Mouse (Mus musculus) intestine, embryonic 15.5 days (tissue): ENCODE data around the gene Defb30. TPM values are rescaled to one million over a fixed set of nuclear protein-coding genes. Genes with fewer than 3 reads are reported as not detected.

Experiments
- ATAC-seq: fragments of 200-750 bp; cut with Nextera tagmentation; 2 replicates; pipeline ENCODE4 v1.8.0; 2017; ENCODE audit warnings: moderate TSS enrichment, moderate library complexity
- H3K27ac ChIP-seq: fragments of 300-500 bp; sonication (generic); 2 replicates; pipeline ENCODE4 v1.5.1; 2015; ENCODE audit warnings: mild to moderate bottlenecking, inconsistent platforms
- H3K27me3 ChIP-seq: fragments of 300-500 bp; sonication (generic); replicated peaks from 2 replicates; pipeline ENCODE4 v1.6.1; 2015; ENCODE audit warnings: inconsistent platforms
- H3K36me3 ChIP-seq: fragments of 300-500 bp; sonication (generic); 2 replicates; pipeline ENCODE4 v1.6.1; 2015; ENCODE audit warnings: inconsistent platforms
- H3K4me1 ChIP-seq: fragments of 300-500 bp; sonication (generic); replicated peaks from 2 replicates; pipeline ENCODE4 v1.6.1; 2015; ENCODE audit warnings: inconsistent platforms
- H3K4me2 ChIP-seq: fragments of 300-500 bp; sonication (generic); replicated peaks from 2 replicates; pipeline ENCODE4 v1.6.1; 2015; ENCODE audit warnings: mild to moderate bottlenecking, inconsistent platforms
- H3K4me3 ChIP-seq: fragments of 300-500 bp; sonication (generic); replicated peaks from 2 replicates; pipeline ENCODE4 v1.5.1; 2015; ENCODE audit warnings: inconsistent platforms
- H3K9ac ChIP-seq: fragments of 300-500 bp; sonication (generic); 2 replicates; pipeline ENCODE4 v1.6.1; 2015; ENCODE audit warnings: inconsistent platforms
- H3K9me3 ChIP-seq: fragments of 300-500 bp; sonication (generic); 2 replicates; pipeline ENCODE4 v1.6.1; 2016; ENCODE audit warnings: inconsistent platforms
- WGBS: fragments of 180-500 bp; shearing (Covaris S2); methylation state at CpG from one replicate; pipeline ENCODE4 v1.1.7; 2015; 5-methylcytosine and 5-hydroxymethylcytosine counted together
- polyA plus RNA-seq: library from polyadenylated mRNA; unstranded; fragments of >200 nt; fragmentation: Nextera tagmentation; extraction: Ambion mirVana; gene quantifications from 2 replicates; pipeline ENCODE4 v1.2.1, GENCODE M21; 2015

Defb30 gene
- polyA plus RNA-seq: not detected in 2 replicates

DNA sequence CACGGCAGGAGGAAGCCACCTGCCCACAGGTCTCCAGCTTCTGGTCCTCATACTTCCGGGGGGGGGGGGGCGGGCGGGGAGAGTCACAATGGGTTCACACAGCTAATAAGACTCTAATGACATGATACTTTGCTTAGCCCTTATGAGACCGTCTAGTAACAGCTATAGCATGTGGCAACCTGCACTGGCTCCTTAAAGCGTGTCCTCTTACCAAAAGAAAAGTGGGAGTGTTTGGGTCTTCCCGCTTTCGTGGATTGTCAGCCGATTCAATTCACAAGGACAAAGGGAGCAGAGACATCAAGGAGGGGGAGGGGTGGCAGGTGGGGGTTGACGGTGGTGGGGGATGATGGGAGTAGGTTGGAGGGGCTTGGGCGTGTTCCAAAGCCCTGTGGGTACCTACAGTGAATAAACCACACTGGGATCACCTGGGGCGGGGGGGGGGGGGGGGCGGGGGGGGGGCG, at the start of gene Defb30:
Gene Defb30, minus strand, starts transcription at position 51 of the 461 bp plus-strand sequence.
- Histone ChIP-seq H3K9me3 (no peaks in the 10 kb centered on the region), H3K4me3 (no peak within 1 kb of the TSS), H3K36me3 (no peaks in the 10 kb centered on the region), H3K4me1 (no peaks in the 10 kb centered on the region), H3K4me2 (no peak within 1 kb of the TSS), H3K27ac (no peak within 1 kb of the TSS), H3K9ac (no peak within 1 kb of the TSS), H3K27me3 (no peaks in the 10 kb centered on the region)
- 72% methylated on average over 14 of the region's 14 CpGs for WGBS
- no peak for ATAC-seq

DNA sequence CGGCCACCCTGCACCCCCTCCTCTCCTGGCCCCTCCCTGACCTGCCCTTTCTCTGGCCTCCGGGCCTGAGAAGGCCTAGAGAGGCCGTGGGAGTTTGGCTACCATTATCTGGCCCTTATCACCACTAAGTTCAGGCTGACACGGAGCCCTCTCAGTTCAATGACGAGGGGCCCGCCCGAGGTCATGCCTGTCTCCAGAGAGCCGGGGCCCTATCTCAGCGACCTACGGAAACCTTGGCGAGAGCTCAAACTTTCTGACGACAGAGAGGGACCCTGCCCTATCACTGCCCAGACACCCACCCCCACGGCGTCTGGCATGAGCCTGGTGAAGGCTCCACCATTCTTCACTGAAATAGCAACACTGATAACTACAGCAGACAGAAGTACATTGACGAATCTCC, 17.9 kb upstream of the Defb30 start:
- no peak overlapping the region for H3K9ac ChIP-seq
- H3K4me1 ChIP-seq: 0 out of 2 replicates have a peak, but pooled peaks cover 3% of the 10 kb centered on the region
- no peaks in the 10 kb centered on the region for H3K36me3 ChIP-seq
- H3K4me2 ChIP-seq: peak overlapping the region; percentile 11; the same call in 1 of the 2 replicates
- H3K27ac ChIP-seq: no peak overlapping the region
- 30% methylated on average over 15 of the region's 15 CpGs for WGBS
- ATAC-seq: peak; percentile 57
- H3K9me3 ChIP-seq: no peaks in the 10 kb centered on the region
- peaks cover 4% of the 10 kb centered on the region; the same call in 1 of the 2 replicates for H3K27me3 ChIP-seq
- no peak overlapping the region for H3K4me3 ChIP-seq

DNA sequence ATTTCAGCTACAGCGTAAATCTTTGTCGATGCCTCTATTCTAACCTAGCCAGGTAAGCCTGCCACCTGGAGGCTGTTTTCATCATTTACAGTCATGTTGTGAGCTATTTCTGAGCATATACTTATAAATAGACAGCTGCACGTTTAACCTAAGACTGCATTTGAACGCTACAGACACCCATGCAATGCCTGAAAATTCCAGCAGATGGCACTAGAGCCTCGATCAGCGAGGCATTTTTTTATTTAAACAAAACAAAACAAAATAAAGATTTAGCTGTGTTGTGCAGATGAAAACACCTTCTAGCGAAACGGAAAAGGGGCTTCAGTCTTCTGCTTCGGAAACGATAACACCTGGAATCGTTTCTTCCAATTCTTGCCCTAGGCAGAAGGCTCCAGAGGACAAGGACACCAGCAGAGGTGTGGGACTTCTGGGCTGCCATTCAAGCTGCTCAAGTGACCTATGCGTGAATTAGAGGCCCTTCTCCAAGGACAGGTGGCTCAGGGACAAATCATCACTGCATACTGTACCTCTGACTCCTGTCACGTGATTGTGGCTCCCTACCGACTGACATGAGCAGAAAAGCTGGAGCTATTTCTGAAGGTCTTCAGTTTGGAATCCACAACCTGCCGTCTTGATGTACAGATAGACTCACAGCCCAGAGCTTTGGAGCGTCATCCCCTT, 17.0 kb upstream of the Defb30 start:
- H3K27me3 ChIP-seq: peaks cover 4% of the 10 kb centered on the region; the same call in 1 of the 2 replicates
- H3K9me3 ChIP-seq: no peaks in the 10 kb centered on the region
- H3K27ac ChIP-seq: no peak overlapping the region
- WGBS: 30% methylated on average over 16 of the region's 16 CpGs
- no peak overlapping the region; the same call in 1 of the 2 replicates for H3K4me2 ChIP-seq
- no peaks in the 10 kb centered on the region for H3K36me3 ChIP-seq
- no peak overlapping the region for H3K9ac ChIP-seq
- no peak overlapping the region for H3K4me3 ChIP-seq
- H3K4me1 ChIP-seq: 0 out of 2 replicates have a peak, but pooled peaks cover 3% of the 10 kb centered on the region
- ATAC-seq: peak; percentile 54; the same call in 1 of the 2 replicates

DNA sequence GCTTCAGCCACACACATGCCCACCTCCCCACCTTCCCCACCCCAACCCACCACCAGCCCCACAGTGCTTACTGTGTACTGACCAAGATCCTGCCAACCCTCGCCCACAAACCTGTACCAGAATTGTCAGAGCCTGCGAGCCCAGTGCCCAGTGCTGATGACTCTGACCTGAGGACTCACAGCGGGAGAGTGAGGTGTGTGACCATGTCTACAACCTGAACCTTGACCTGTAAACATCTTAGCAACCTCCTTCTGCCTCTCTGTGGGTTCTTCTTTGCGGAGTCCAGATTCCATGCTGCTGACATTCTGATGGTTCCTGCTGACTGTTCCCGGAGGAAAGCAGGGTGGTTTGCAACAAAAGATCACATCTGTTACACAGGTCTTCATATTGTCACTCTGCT, 15.6 kb upstream of the Defb30 start:
- Histone ChIP-seq H3K4me1 (0 out of 2 replicates have a peak, but pooled peaks cover 3% of the 10 kb centered on the region), H3K36me3 (no peaks in the 10 kb centered on the region), H3K9me3 (no peaks in the 10 kb centered on the region), H3K4me2 (no peak overlapping the region), H3K27ac (no peak overlapping the region), H3K9ac (no peak overlapping the region), H3K27me3 (peaks cover 6% of the 10 kb centered on the region; the same call in 1 of the 2 replicates), H3K4me3 (no peak overlapping the region)
- ATAC-seq: no peak
- 74% methylated on average over 5 of the region's 5 CpGs for WGBS

DNA sequence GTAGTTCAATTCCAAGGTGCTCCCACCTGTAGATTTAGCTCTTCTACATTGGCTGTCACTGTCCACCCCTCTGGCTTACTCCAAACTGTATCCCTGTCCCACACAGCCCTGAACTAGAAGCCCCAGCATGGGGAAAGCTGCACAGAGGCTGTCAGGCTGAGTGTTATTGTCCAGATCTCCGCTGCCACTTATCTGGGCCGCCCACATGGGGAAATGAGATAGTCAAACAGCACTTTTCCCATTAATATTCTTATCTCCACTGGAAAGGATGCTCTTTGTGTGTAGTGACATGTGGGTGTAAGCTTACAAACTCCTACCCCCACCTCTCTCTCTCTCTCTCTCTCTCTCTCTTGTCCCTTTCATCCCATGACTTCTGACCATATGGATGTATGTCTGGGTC, 12.4 kb upstream of the Defb30 start:
- Histone ChIP-seq H3K27ac (no peak overlapping the region), H3K9me3 (no peaks in the 10 kb centered on the region), H3K4me3 (no peak overlapping the region), H3K4me1 (0 out of 2 replicates have a peak, but pooled peaks cover 3% of the 10 kb centered on the region), H3K27me3 (peaks cover 2% of the 10 kb centered on the region; the same call in 1 of the 2 replicates), H3K4me2 (no peak overlapping the region), H3K36me3 (no peaks in the 10 kb centered on the region), H3K9ac (no peak overlapping the region)
- 57% methylated on average over 2 of the region's 2 CpGs for WGBS
- 0 out of 2 replicates have a peak, but pooled peaks have one; percentile 25 for ATAC-seq

DNA sequence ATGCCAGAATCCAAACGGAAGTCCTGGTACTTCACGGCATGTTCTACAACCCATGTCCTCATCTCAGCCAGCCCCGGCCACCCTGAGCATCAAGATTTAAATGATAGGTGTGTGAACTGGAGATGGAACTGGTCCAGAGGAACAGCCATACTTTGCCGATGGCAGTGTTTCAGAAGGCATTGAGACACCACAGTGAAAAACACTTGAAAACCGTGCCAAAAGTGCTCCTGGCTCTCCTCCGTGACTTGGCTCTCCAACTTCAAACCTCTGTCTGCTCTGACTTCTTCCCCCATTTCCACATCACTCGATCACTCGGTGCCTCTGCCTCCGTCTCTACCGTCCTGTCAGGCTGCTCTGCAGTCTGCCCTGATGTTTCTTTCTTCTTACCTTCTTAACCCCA, 10.6 kb upstream of the Defb30 start:
- no peak for ATAC-seq
- H3K4me3 ChIP-seq: no peak overlapping the region
- H3K4me1 ChIP-seq: no peaks in the 10 kb centered on the region
- no peak overlapping the region for H3K4me2 ChIP-seq
- H3K27ac ChIP-seq: no peak overlapping the region
- WGBS: 72% methylated on average over 10 of the region's 10 CpGs
- no peaks in the 10 kb centered on the region for H3K36me3 ChIP-seq
- peaks cover 2% of the 10 kb centered on the region; the same call in 1 of the 2 replicates for H3K27me3 ChIP-seq
- H3K9ac ChIP-seq: no peak overlapping the region
- H3K9me3 ChIP-seq: no peaks in the 10 kb centered on the region

DNA sequence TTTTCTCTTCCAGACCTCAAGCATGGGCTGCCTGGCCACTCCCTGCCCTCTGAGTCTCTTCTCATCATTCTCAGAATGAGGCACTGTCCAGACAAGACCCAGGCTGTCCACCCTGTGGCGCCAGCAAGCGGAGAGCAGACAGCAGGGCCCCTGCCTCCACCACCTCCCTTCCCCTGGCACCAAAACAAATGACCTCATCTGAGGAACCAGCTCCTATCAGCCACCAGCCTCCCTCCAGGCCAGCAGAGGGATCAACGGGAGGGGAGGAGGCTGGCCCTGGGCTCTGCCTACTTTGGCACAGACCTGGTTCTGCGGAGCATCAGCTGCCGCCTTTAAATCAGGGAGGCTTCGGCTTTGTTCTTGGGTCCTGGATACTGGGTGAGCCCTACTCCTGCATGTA, 5.0 kb upstream of the Defb30 start:
- H3K36me3 ChIP-seq: no peaks in the 10 kb centered on the region
- no peak overlapping the region for H3K4me3 ChIP-seq
- H3K9me3 ChIP-seq: no peaks in the 10 kb centered on the region
- no peaks in the 10 kb centered on the region for H3K4me1 ChIP-seq
- peak; percentile 65 for ATAC-seq
- no peak overlapping the region for H3K4me2 ChIP-seq
- no peak overlapping the region for H3K9ac ChIP-seq
- no peaks in the 10 kb centered on the region for H3K27me3 ChIP-seq
- 29% methylated on average over 6 of the region's 6 CpGs for WGBS
- H3K27ac ChIP-seq: no peak overlapping the region

DNA sequence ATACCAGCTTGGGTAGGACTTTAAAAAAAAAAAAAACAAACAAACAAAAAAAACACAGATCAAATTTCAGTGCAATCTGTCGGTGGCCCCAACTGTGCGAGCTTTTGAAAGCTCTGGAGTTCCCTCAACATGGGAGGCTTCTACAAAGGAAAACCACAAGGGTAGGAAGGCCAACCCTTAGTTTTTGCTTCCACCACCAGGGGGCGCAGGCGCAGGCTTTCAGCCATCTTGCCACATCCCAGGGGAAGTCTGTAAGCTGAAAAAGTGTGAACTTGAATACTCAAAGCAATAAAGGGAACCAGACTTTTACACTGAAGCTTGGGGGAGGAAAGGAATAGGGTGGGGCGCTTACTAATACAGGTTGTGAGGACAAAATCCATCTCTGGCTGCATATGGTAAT, 1.0 kb upstream of the Defb30 start:
- Histone ChIP-seq H3K9ac (no peak overlapping the region), H3K27ac (no peak overlapping the region), H3K4me2 (no peak overlapping the region), H3K36me3 (no peaks in the 10 kb centered on the region), H3K4me3 (no peak overlapping the region), H3K9me3 (no peaks in the 10 kb centered on the region), H3K4me1 (no peaks in the 10 kb centered on the region), H3K27me3 (no peaks in the 10 kb centered on the region)
- WGBS: 35% methylated on average over 5 of the region's 5 CpGs
- ATAC-seq: no peak

DNA sequence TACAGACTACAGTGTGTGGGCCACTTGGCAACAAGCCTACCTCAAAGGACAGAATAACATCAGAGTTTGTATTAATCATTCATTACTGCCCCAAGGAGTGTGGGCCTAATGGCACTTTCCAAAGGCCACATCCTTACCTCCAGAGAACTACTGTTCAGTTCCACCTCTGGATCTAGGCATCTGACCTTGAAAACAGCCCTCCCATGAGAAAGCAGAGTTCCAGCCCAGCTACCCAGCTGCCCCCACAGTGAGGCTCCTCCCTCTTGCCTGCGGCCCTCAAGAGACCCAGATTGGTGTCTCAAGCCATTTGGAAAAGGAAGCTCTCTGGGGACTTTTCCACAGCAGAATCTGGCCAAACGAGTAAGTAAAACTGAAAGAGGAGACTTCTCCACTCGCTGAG, 3.1 kb downstream of the Defb30 start, which contains the start of gene Defb42:
Gene Defb42, plus strand, starts transcription at position 301 of the 400 bp plus-strand sequence.
- no peaks in the 10 kb centered on the region for H3K36me3 ChIP-seq
- H3K9me3 ChIP-seq: no peaks in the 10 kb centered on the region
- 71% methylated on average over 3 of the region's 3 CpGs for WGBS
- no peak within 1 kb of the TSS for H3K27ac ChIP-seq
- H3K4me2 ChIP-seq: no peak within 1 kb of the TSS
- no peaks in the 10 kb centered on the region for H3K27me3 ChIP-seq
- H3K4me1 ChIP-seq: no peaks in the 10 kb centered on the region
- no peak for ATAC-seq
- H3K9ac ChIP-seq: no peak within 1 kb of the TSS
- H3K4me3 ChIP-seq: no peak within 1 kb of the TSS

DNA sequence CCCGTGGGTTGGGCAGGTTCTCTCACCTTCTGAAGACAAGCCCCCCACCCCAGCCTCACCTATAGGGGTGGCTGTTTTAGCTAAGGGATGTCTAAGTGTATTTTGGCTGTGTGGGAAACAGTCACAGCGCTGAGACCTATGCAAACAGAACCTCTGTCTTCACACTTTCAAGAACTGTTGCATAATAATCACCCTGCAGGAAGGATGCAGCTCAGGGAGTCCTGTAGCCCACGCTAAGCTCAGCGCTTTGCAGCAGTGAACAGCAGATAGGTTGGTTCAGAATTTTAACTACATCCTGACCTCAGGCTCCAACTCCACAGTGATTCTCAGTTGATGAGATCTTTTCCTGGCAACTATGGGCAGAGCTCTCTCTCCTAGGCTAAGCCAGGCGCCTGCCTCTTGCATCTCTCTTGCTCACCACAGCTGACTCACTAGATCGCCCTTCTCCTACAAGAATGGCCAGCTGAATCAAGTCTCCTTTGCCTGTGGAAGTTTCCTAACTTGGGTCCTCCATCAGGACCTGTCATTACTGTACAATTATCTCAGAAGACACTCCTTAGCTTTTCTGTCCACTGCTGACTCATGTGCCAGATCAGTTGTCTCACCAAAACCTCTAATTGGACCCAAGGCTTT, 29.1 kb downstream of the Defb30 start:
- Histone ChIP-seq H3K4me1 (no peaks in the 10 kb centered on the region), H3K4me2 (no peak overlapping the region), H3K4me3 (no peak overlapping the region), H3K36me3 (no peaks in the 10 kb centered on the region), H3K9me3 (no peaks in the 10 kb centered on the region), H3K9ac (no peak overlapping the region), H3K27me3 (no peaks in the 10 kb centered on the region), H3K27ac (no peak overlapping the region)
- ATAC-seq: no peak
- 51% methylated on average over 6 of the region's 6 CpGs for WGBS

DNA sequence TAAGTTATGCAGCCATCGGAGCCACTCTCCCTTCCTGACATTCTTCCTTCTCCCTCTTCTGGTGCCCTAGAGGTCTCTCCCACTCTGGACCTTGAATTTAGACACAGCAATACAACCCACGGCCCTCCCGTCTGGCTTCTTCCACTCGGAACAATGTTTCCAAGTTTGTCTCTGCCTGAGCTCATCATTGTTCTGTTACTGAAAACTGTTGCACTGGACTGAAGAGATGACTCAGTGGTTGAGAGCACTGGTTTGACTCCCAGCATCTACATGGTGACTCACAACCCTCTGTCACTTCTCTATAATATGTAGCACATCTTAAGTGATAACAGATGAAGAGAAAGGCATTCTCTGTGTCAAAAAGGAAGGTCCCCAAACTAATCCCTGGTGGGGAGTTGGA, 35.1 kb downstream of the Defb30 start:
- no peak overlapping the region for H3K27ac ChIP-seq
- H3K9me3 ChIP-seq: no peaks in the 10 kb centered on the region
- no peaks in the 10 kb centered on the region for H3K4me1 ChIP-seq
- 86% methylated on average over 4 of the region's 4 CpGs for WGBS
- H3K27me3 ChIP-seq: no peaks in the 10 kb centered on the region
- no peak overlapping the region for H3K4me2 ChIP-seq
- H3K4me3 ChIP-seq: no peak overlapping the region
- no peak for ATAC-seq
- H3K9ac ChIP-seq: no peak overlapping the region
- H3K36me3 ChIP-seq: no peaks in the 10 kb centered on the region

DNA sequence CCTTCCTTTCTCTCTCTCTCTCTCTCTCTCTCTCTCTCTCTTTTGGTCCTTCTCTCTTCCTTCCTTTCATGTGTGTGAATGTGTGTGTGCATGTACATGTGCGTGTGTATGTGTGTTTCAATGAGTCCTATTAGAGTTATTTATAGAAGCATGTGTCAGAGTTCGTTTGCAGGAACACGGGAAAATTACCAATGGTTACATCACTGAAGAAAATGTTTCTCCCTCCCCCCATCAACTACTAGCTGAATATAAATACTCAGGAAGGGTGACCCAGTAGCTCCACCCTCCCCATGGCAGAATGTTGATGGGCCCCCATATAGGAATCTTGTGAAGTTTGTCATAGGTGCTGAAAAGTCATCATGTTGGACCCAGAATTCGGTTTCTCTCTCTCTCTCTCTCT, 36.7 kb downstream of the Defb30 start:
- no peak overlapping the region for H3K27ac ChIP-seq
- H3K4me3 ChIP-seq: no peak overlapping the region
- H3K9ac ChIP-seq: no peak overlapping the region
- no peak overlapping the region for H3K4me2 ChIP-seq
- H3K9me3 ChIP-seq: no peaks in the 10 kb centered on the region
- H3K27me3 ChIP-seq: no peaks in the 10 kb centered on the region
- no peaks in the 10 kb centered on the region for H3K4me1 ChIP-seq
- no peaks in the 10 kb centered on the region for H3K36me3 ChIP-seq
- no peak for ATAC-seq
- WGBS: 78% methylated on average over 4 of the region's 4 CpGs
